Mouse (Mus musculus) heart, adult 2 months (tissue): ENCODE data around the gene Samd4.

Experiments
- CTCF ChIP-seq: fragments of 200-600 bp; IDR thresholded peaks from 2 replicates; pipeline ENCODE4 v1.8.1; 2022; ENCODE audit warnings: antibody characterized with exemption, mild to moderate bottlenecking, moderate library complexity
- EP300 ChIP-seq: fragments of 200-500 bp; IDR thresholded peaks from 2 replicates; pipeline ENCODE4 v1.6.1; 2011; ENCODE audit warnings: low read depth, low read length, control low read depth; ENCODE audit not compliant: insufficient read depth
- POLR2A ChIP-seq: fragments of 200-500 bp; IDR thresholded peaks from 2 replicates; pipeline ENCODE4 v1.6.1; 2011; ENCODE audit warnings: mild to moderate bottlenecking, low read depth, low read length, control low read depth; ENCODE audit not compliant: insufficient read depth

- TF ChIP-seq CTCF (no peak), POLR2A (no peak), EP300 (no peak)
Observed at GRCm38 (mm10) chr14:47091908-47092307, 209.3 kb downstream of the Samd4 start.
